Mouse (Mus musculus): Measurements from ENCODE around the gene Sorcs2.
A peak's percentile ranks its signal among the peaks of the same experiment; 100 is the strongest.
"Not testable (repeated sequence)": the region's sequence is repeated elsewhere in the genome, so short reads cannot be mapped to it uniquely, and the experiment has no call there.

Gene Sorcs2

GRCm38 (mm10) chr5:36297246-36297645 lies 100.7 kb downstream of the Sorcs2 start:
- no peak for DNase-seq

GRCm38 (mm10) chr5:36293109-36293900 lies 104.6 kb downstream of the Sorcs2 start:
- DNase-seq = no peak

- no peak for DNase-seq
Observed at GRCm38 (mm10) chr5:36292321-36292720, 105.6 kb downstream of the Sorcs2 start.

- DNase-seq = no peak
Observed at GRCm38 (mm10) chr5:36291191-36291590, 106.7 kb downstream of the Sorcs2 start.

GRCm38 (mm10) chr5:36285405-36285804 lies 112.5 kb downstream of the Sorcs2 start:
- no peak for DNase-seq

GRCm38 (mm10) chr5:36279896-36280295 lies 118.0 kb downstream of the Sorcs2 start:
- DNase-seq = no peak

GRCm38 (mm10) chr5:36274684-36275394 lies 123.1 kb downstream of the Sorcs2 start:
- DNase-seq = no peak

- DNase-seq = no peak
Observed at GRCm38 (mm10) chr5:36267194-36267769, 130.7 kb downstream of the Sorcs2 start.

- no peak for DNase-seq
Observed at GRCm38 (mm10) chr5:36260862-36261261, 137.1 kb downstream of the Sorcs2 start.

- DNase-seq = no peak
Observed at GRCm38 (mm10) chr5:36259691-36260124, 138.2 kb downstream of the Sorcs2 start.

- DNase-seq = peak; percentile 38
Observed at GRCm38 (mm10) chr5:36258387-36259181, 139.4 kb downstream of the Sorcs2 start.

GRCm38 (mm10) chr5:36257008-36257407 lies 140.9 kb downstream of the Sorcs2 start:
- no peak for DNase-seq

GRCm38 (mm10) chr5:36254642-36255516 lies 143.1 kb downstream of the Sorcs2 start:
- DNase-seq = no peak

- DNase-seq = no peak
Observed at GRCm38 (mm10) chr5:36252746-36253504, 145.0 kb downstream of the Sorcs2 start.

- no peak for DNase-seq
Observed at GRCm38 (mm10) chr5:36248022-36248421, 149.9 kb downstream of the Sorcs2 start.

GRCm38 (mm10) chr5:36237526-36237925 lies 160.4 kb downstream of the Sorcs2 start:
- not testable (repeated sequence) for DNase-seq

GRCm38 (mm10) chr5:36230301-36230780 lies 167.6 kb downstream of the Sorcs2 start:
- no peak for DNase-seq

- no peak for DNase-seq
Observed at GRCm38 (mm10) chr5:36228405-36229370, 169.3 kb downstream of the Sorcs2 start.

GRCm38 (mm10) chr5:36226296-36226695 lies 171.6 kb downstream of the Sorcs2 start:
- DNase-seq = peak; percentile 55

- DNase-seq = no peak
Observed at GRCm38 (mm10) chr5:36225855-36226254, 172.1 kb downstream of the Sorcs2 start.
